Mouse (Mus musculus): ENCODE data around the gene Alg2. TPM values are rescaled to one million over a fixed set of nuclear protein-coding genes. Genes with fewer than 3 reads are reported as not detected.

Gene Alg2
- polyA plus RNA-seq, 1 experiment from 2014 or later = 14.3 TPM

GRCm38 (mm10) chr4:47449586-47450522 lies 24.3 kb downstream of the Alg2 start:
- WGBS (ENCODE audit: insufficient replicate concordance) = 31% methylated on average over 18 of the region's 18 CpGs
- Histone ChIP-seq H3K4me1 (replicated peaks) (no peaks in the 10 kb centered on the region), H3K9me3 (replicated peaks) (no peaks in the 10 kb centered on the region), H3K4me3 (replicated peaks) (no peak overlapping the region), H3K4me2 (no peak overlapping the region), H3K27ac (replicated peaks) (no peak overlapping the region), H3K36me3 (replicated peaks) (no peaks in the 10 kb centered on the region), H3K9ac (no peak overlapping the region), H3K27me3 (peaks cover 8% of the 10 kb centered on the region; the same call in 1 of the 2 replicates)
- no peak for ATAC-seq (ENCODE audit: insufficient read depth)

- Histone ChIP-seq H3K4me2 (no peak overlapping the region), H3K4me3 (replicated peaks) (no peak overlapping the region), H3K4me1 (replicated peaks) (no peaks in the 10 kb centered on the region), H3K36me3 (replicated peaks) (no peaks in the 10 kb centered on the region), H3K9me3 (replicated peaks) (no peaks in the 10 kb centered on the region), H3K27ac (replicated peaks) (no peak overlapping the region), H3K27me3 (peaks cover 8% of the 10 kb centered on the region; the same call in 1 of the 2 replicates), H3K9ac (no peak overlapping the region)
- no peak for ATAC-seq (ENCODE audit: insufficient read depth)
- 34% methylated on average over 5 of the region's 5 CpGs for WGBS (ENCODE audit: insufficient replicate concordance)
These were observed 25.0 kb downstream of the Alg2 start for GRCm38 (mm10) chr4:47449116-47449515.

- Histone ChIP-seq H3K4me2 (no peak overlapping the region), H3K4me3 (replicated peaks) (no peak overlapping the region), H3K27me3 (peaks cover 8% of the 10 kb centered on the region; the same call in 1 of the 2 replicates), H3K4me1 (replicated peaks) (no peaks in the 10 kb centered on the region), H3K9me3 (replicated peaks) (no peaks in the 10 kb centered on the region), H3K27ac (replicated peaks) (no peak overlapping the region), H3K36me3 (replicated peaks) (no peaks in the 10 kb centered on the region), H3K9ac (no peak overlapping the region)
- ATAC-seq (ENCODE audit: insufficient read depth) = no peak
- WGBS (ENCODE audit: insufficient replicate concordance) = 63% methylated on average over 3 of the region's 3 CpGs
These were observed 25.6 kb downstream of the Alg2 start for GRCm38 (mm10) chr4:47448526-47448925.

- ATAC-seq (ENCODE audit: insufficient read depth) = no peak
- peaks cover 9% of the 10 kb centered on the region for H3K4me1 ChIP-seq (replicated peaks)
- H3K27me3 ChIP-seq = peaks cover 14% of the 10 kb centered on the region; the same call in 1 of the 2 replicates
- H3K9me3 ChIP-seq (replicated peaks) = no peaks in the 10 kb centered on the region
- no peak overlapping the region for H3K4me2 ChIP-seq
- no peak overlapping the region for H3K27ac ChIP-seq (replicated peaks)
- 73% methylated on average over 11 of the region's 11 CpGs for WGBS (ENCODE audit: insufficient replicate concordance)
- no peak overlapping the region for H3K4me3 ChIP-seq (replicated peaks)
- no peak overlapping the region for H3K9ac ChIP-seq
- no peaks in the 10 kb centered on the region for H3K36me3 ChIP-seq (replicated peaks)
These were observed 33.2 kb downstream of the Alg2 start for GRCm38 (mm10) chr4:47440951-47441350.

GRCm38 (mm10) chr4:47438956-47439355 lies 35.2 kb downstream of the Alg2 start:
- Histone ChIP-seq H3K9ac (no peak overlapping the region), H3K27ac (replicated peaks) (no peak overlapping the region), H3K27me3 (peaks cover 14% of the 10 kb centered on the region; the same call in 1 of the 2 replicates), H3K4me1 (replicated peaks) (peaks cover 9% of the 10 kb centered on the region), H3K4me2 (no peak overlapping the region), H3K36me3 (replicated peaks) (no peaks in the 10 kb centered on the region), H3K4me3 (replicated peaks) (no peak overlapping the region), H3K9me3 (replicated peaks) (no peaks in the 10 kb centered on the region)
- ATAC-seq (ENCODE audit: insufficient read depth) = no peak
- 62% methylated on average over 6 of the region's 6 CpGs for WGBS (ENCODE audit: insufficient replicate concordance)

GRCm38 (mm10) chr4:47437365-47438340 lies 36.5 kb downstream of the Alg2 start:
- Histone ChIP-seq H3K36me3 (replicated peaks) (no peaks in the 10 kb centered on the region), H3K9me3 (replicated peaks) (no peaks in the 10 kb centered on the region), H3K9ac (peak overlapping the region; percentile 37; the same call in 1 of the 2 replicates), H3K27me3 (peaks cover 14% of the 10 kb centered on the region; the same call in 1 of the 2 replicates), H3K4me3 (replicated peaks) (peak overlapping the region; percentile 50), H3K4me1 (replicated peaks) (peaks cover 9% of the 10 kb centered on the region), H3K27ac (replicated peaks) (no peak overlapping the region), H3K4me2 (peak overlapping the region; percentile 74)
- 2% methylated on average over 33 of the region's 33 CpGs for WGBS (ENCODE audit: insufficient replicate concordance)
- no peak for ATAC-seq (ENCODE audit: insufficient read depth)

- no peak overlapping the region for H3K4me2 ChIP-seq
- no peak for ATAC-seq (ENCODE audit: insufficient read depth)
- H3K27me3 ChIP-seq = peaks cover 14% of the 10 kb centered on the region; the same call in 1 of the 2 replicates
- no peak overlapping the region for H3K9ac ChIP-seq
- WGBS (ENCODE audit: insufficient replicate concordance) = 56% methylated on average over 28 of the region's 28 CpGs
- no peak overlapping the region for H3K27ac ChIP-seq (replicated peaks)
- H3K4me1 ChIP-seq (replicated peaks) = peaks cover 9% of the 10 kb centered on the region
- H3K9me3 ChIP-seq (replicated peaks) = no peaks in the 10 kb centered on the region
- H3K4me3 ChIP-seq (replicated peaks) = no peak overlapping the region
- H3K36me3 ChIP-seq (replicated peaks) = no peaks in the 10 kb centered on the region
These were observed 38.4 kb downstream of the Alg2 start for GRCm38 (mm10) chr4:47435566-47436360.

GRCm38 (mm10) chr4:47435131-47435530 lies 39.0 kb downstream of the Alg2 start:
- Histone ChIP-seq H3K4me2 (no peak overlapping the region), H3K9me3 (replicated peaks) (no peaks in the 10 kb centered on the region), H3K4me3 (replicated peaks) (no peak overlapping the region), H3K9ac (no peak overlapping the region), H3K27me3 (peaks cover 14% of the 10 kb centered on the region; the same call in 1 of the 2 replicates), H3K36me3 (replicated peaks) (no peaks in the 10 kb centered on the region), H3K27ac (replicated peaks) (no peak overlapping the region), H3K4me1 (replicated peaks) (peaks cover 9% of the 10 kb centered on the region)
- ATAC-seq (ENCODE audit: insufficient read depth) = no peak
- 70% methylated on average over 12 of the region's 12 CpGs for WGBS (ENCODE audit: insufficient replicate concordance)

GRCm38 (mm10) chr4:47432766-47433165 lies 41.4 kb downstream of the Alg2 start:
- Histone ChIP-seq H3K4me3 (replicated peaks) (no peak overlapping the region), H3K27me3 (peaks cover 10% of the 10 kb centered on the region; the same call in 1 of the 2 replicates), H3K4me2 (no peak overlapping the region), H3K9me3 (replicated peaks) (no peaks in the 10 kb centered on the region), H3K27ac (replicated peaks) (no peak overlapping the region), H3K36me3 (replicated peaks) (no peaks in the 10 kb centered on the region), H3K4me1 (replicated peaks) (peaks cover 7% of the 10 kb centered on the region), H3K9ac (no peak overlapping the region)
- no peak for ATAC-seq (ENCODE audit: insufficient read depth)
- WGBS (ENCODE audit: insufficient replicate concordance) = 65% methylated on average over 7 of the region's 7 CpGs

GRCm38 (mm10) chr4:47431081-47431480 lies 43.1 kb downstream of the Alg2 start:
- Histone ChIP-seq H3K4me2 (no peak overlapping the region), H3K27me3 (no peaks in the 10 kb centered on the region), H3K9me3 (replicated peaks) (no peaks in the 10 kb centered on the region), H3K4me1 (replicated peaks) (no peaks in the 10 kb centered on the region), H3K9ac (no peak overlapping the region), H3K4me3 (replicated peaks) (no peak overlapping the region), H3K27ac (replicated peaks) (no peak overlapping the region), H3K36me3 (replicated peaks) (no peaks in the 10 kb centered on the region)
- WGBS (ENCODE audit: insufficient replicate concordance) = 63% methylated on average over 5 of the region's 5 CpGs
- ATAC-seq (ENCODE audit: insufficient read depth) = no peak

Data from liver, embryonic 15.5 days (tissue).